Mouse (Mus musculus): ENCODE results near the gene Fgf22. TPM values are rescaled to one million over a fixed set of nuclear protein-coding genes. Genes with fewer than 3 reads are reported as not detected.

Fgf22 gene
- polyA plus RNA-seq, 1 experiment from 2014 or later, result not detected

- Histone ChIP-seq H3K4me1 (ENCODE audit: control insufficient read depth, insufficient read depth, low read length) (peaks cover 23% of the 10 kb centered on the region), H3K27ac (ENCODE audit: low read length) (no peak overlapping the region), H3K4me2 (ENCODE audit: low read depth, low read length) (no peak overlapping the region), H3K9me3 (ENCODE audit: control insufficient read depth, low read length) (no peaks in the 10 kb centered on the region), H3K9ac (ENCODE audit: low read depth, low read length) (no peak overlapping the region), H3K36me3 (ENCODE audit: control insufficient read depth, insufficient read depth, low read length) (peaks cover 21% of the 10 kb centered on the region; the same call in 1 of the 2 replicates), H3K4me3 (ENCODE audit: low read length) (no peak overlapping the region), H3K27me3 (replicated peaks; ENCODE audit: control insufficient read depth, insufficient read depth, low read length) (peaks cover 32% of the 10 kb centered on the region)
- WGBS, result 18% methylated on average over 1 of the region's 1 CpGs
- ATAC-seq, result no peak
Measured at GRCm38 (mm10) chr10:79713163-79713562, 41.7 kb upstream of the Fgf22 start.

GRCm38 (mm10) chr10:79714996-79715395, 39.9 kb upstream of the Fgf22 start:
- H3K36me3 ChIP-seq (ENCODE audit: control insufficient read depth, insufficient read depth, low read length), result peaks cover 13% of the 10 kb centered on the region; the same call in 1 of the 2 replicates
- no peak overlapping the region for H3K27ac ChIP-seq (ENCODE audit: low read length)
- ATAC-seq, result no peak
- no peaks in the 10 kb centered on the region for H3K9me3 ChIP-seq (ENCODE audit: control insufficient read depth, low read length)
- H3K4me2 ChIP-seq (ENCODE audit: low read depth, low read length), result no peak overlapping the region
- no peak overlapping the region for H3K4me3 ChIP-seq (ENCODE audit: low read length)
- no peak overlapping the region for H3K9ac ChIP-seq (ENCODE audit: low read depth, low read length)
- WGBS, result 68% methylated on average over 4 of the region's 4 CpGs
- peaks cover 40% of the 10 kb centered on the region for H3K27me3 ChIP-seq (replicated peaks; ENCODE audit: control insufficient read depth, insufficient read depth, low read length)
- peaks cover 13% of the 10 kb centered on the region for H3K4me1 ChIP-seq (ENCODE audit: control insufficient read depth, insufficient read depth, low read length)

- H3K27me3 ChIP-seq (replicated peaks; ENCODE audit: control insufficient read depth, insufficient read depth, low read length), result peaks cover 40% of the 10 kb centered on the region
- peak within 1 kb of the TSS; percentile 63 for H3K9ac ChIP-seq (ENCODE audit: low read depth, low read length)
- peaks cover 5% of the 10 kb centered on the region; the same call in 1 of the 2 replicates for H3K36me3 ChIP-seq (ENCODE audit: control insufficient read depth, insufficient read depth, low read length)
- H3K4me1 ChIP-seq (ENCODE audit: control insufficient read depth, insufficient read depth, low read length), result peaks cover 13% of the 10 kb centered on the region
- ATAC-seq, result peak; percentile 52
- H3K27ac ChIP-seq (ENCODE audit: low read length), result no peak within 1 kb of the TSS
- H3K4me3 ChIP-seq (ENCODE audit: low read length), result peak within 1 kb of the TSS; percentile 67
- H3K4me2 ChIP-seq (ENCODE audit: low read depth, low read length), result peak within 1 kb of the TSS; percentile 95
- no peaks in the 10 kb centered on the region for H3K9me3 ChIP-seq (ENCODE audit: control insufficient read depth, low read length)
- WGBS, result 2% methylated on average over 57 of the region's 91 CpGs
Measured at GRCm38 (mm10) chr10:79716254-79716987, 38.5 kb upstream of the Fgf22 start, which contains the start of gene Hcn2. TSS of gene Hcn2 (plus strand) at chr10:79716634.

- no peak overlapping the region for H3K27ac ChIP-seq (ENCODE audit: low read length)
- ATAC-seq, result peak; percentile 41
- H3K4me1 ChIP-seq (ENCODE audit: control insufficient read depth, insufficient read depth, low read length), result peaks cover 13% of the 10 kb centered on the region
- peak overlapping the region; percentile 95 for H3K4me2 ChIP-seq (ENCODE audit: low read depth, low read length)
- peak overlapping the region; percentile 63 for H3K9ac ChIP-seq (ENCODE audit: low read depth, low read length)
- H3K27me3 ChIP-seq (replicated peaks; ENCODE audit: control insufficient read depth, insufficient read depth, low read length), result peaks cover 40% of the 10 kb centered on the region
- H3K36me3 ChIP-seq (ENCODE audit: control insufficient read depth, insufficient read depth, low read length), result peaks cover 3% of the 10 kb centered on the region; the same call in 1 of the 2 replicates
- under 1% methylated on average over 41 of the region's 44 CpGs for WGBS
- peak overlapping the region; percentile 67 for H3K4me3 ChIP-seq (ENCODE audit: low read length)
- no peaks in the 10 kb centered on the region for H3K9me3 ChIP-seq (ENCODE audit: control insufficient read depth, low read length)
Measured at GRCm38 (mm10) chr10:79716988-79717355, 37.9 kb upstream of the Fgf22 start.

- H3K4me3 ChIP-seq (ENCODE audit: low read length), result peak overlapping the region; percentile 67; the same call in 1 of the 2 replicates
- H3K27ac ChIP-seq (ENCODE audit: low read length), result no peak overlapping the region
- no peaks in the 10 kb centered on the region for H3K9me3 ChIP-seq (ENCODE audit: control insufficient read depth, low read length)
- H3K36me3 ChIP-seq (ENCODE audit: control insufficient read depth, insufficient read depth, low read length), result no peaks in the 10 kb centered on the region
- no peak for ATAC-seq
- no peak overlapping the region for H3K9ac ChIP-seq (ENCODE audit: low read depth, low read length)
- peaks cover 13% of the 10 kb centered on the region for H3K4me1 ChIP-seq (ENCODE audit: control insufficient read depth, insufficient read depth, low read length)
- H3K27me3 ChIP-seq (replicated peaks; ENCODE audit: control insufficient read depth, insufficient read depth, low read length), result peaks cover 40% of the 10 kb centered on the region
- H3K4me2 ChIP-seq (ENCODE audit: low read depth, low read length), result peak overlapping the region; percentile 95
- WGBS, result 2% methylated on average over 43 of the region's 43 CpGs
Measured at GRCm38 (mm10) chr10:79717640-79718357, 37.1 kb upstream of the Fgf22 start.

GRCm38 (mm10) chr10:79721089-79721488, 33.8 kb upstream of the Fgf22 start:
- Histone ChIP-seq H3K27me3 (replicated peaks; ENCODE audit: control insufficient read depth, insufficient read depth, low read length) (peaks cover 26% of the 10 kb centered on the region), H3K27ac (ENCODE audit: low read length) (no peak overlapping the region), H3K4me1 (ENCODE audit: control insufficient read depth, insufficient read depth, low read length) (peaks cover 13% of the 10 kb centered on the region), H3K36me3 (ENCODE audit: control insufficient read depth, insufficient read depth, low read length) (no peaks in the 10 kb centered on the region), H3K9me3 (ENCODE audit: control insufficient read depth, low read length) (no peaks in the 10 kb centered on the region), H3K9ac (ENCODE audit: low read depth, low read length) (no peak overlapping the region), H3K4me3 (ENCODE audit: low read length) (no peak overlapping the region), H3K4me2 (ENCODE audit: low read depth, low read length) (no peak overlapping the region)
- no peak for ATAC-seq
- 66% methylated on average over 5 of the region's 5 CpGs for WGBS

GRCm38 (mm10) chr10:79723047-79723446, 31.8 kb upstream of the Fgf22 start:
- Histone ChIP-seq H3K4me1 (ENCODE audit: control insufficient read depth, insufficient read depth, low read length) (no peaks in the 10 kb centered on the region), H3K9ac (ENCODE audit: low read depth, low read length) (no peak overlapping the region), H3K4me3 (ENCODE audit: low read length) (no peak overlapping the region), H3K27ac (ENCODE audit: low read length) (no peak overlapping the region), H3K9me3 (ENCODE audit: control insufficient read depth, low read length) (no peaks in the 10 kb centered on the region), H3K4me2 (ENCODE audit: low read depth, low read length) (no peak overlapping the region), H3K27me3 (replicated peaks; ENCODE audit: control insufficient read depth, insufficient read depth, low read length) (peaks cover 8% of the 10 kb centered on the region), H3K36me3 (ENCODE audit: control insufficient read depth, insufficient read depth, low read length) (no peaks in the 10 kb centered on the region)
- 66% methylated on average over 6 of the region's 6 CpGs for WGBS
- no peak for ATAC-seq

GRCm38 (mm10) chr10:79723692-79724091, 31.2 kb upstream of the Fgf22 start:
- H3K4me2 ChIP-seq (ENCODE audit: low read depth, low read length), result no peak overlapping the region
- ATAC-seq, result no peak
- 74% methylated on average over 7 of the region's 7 CpGs for WGBS
- no peak overlapping the region for H3K27ac ChIP-seq (ENCODE audit: low read length)
- no peak overlapping the region for H3K9ac ChIP-seq (ENCODE audit: low read depth, low read length)
- no peaks in the 10 kb centered on the region for H3K36me3 ChIP-seq (ENCODE audit: control insufficient read depth, insufficient read depth, low read length)
- H3K9me3 ChIP-seq (ENCODE audit: control insufficient read depth, low read length), result no peaks in the 10 kb centered on the region
- no peak overlapping the region for H3K4me3 ChIP-seq (ENCODE audit: low read length)
- no peaks in the 10 kb centered on the region for H3K4me1 ChIP-seq (ENCODE audit: control insufficient read depth, insufficient read depth, low read length)
- H3K27me3 ChIP-seq (replicated peaks; ENCODE audit: control insufficient read depth, insufficient read depth, low read length), result peaks cover 3% of the 10 kb centered on the region; the same call in 1 of the 2 replicates

- Histone ChIP-seq H3K36me3 (ENCODE audit: control insufficient read depth, insufficient read depth, low read length) (no peaks in the 10 kb centered on the region), H3K27me3 (replicated peaks; ENCODE audit: control insufficient read depth, insufficient read depth, low read length) (no peaks in the 10 kb centered on the region), H3K4me3 (ENCODE audit: low read length) (no peak overlapping the region), H3K4me2 (ENCODE audit: low read depth, low read length) (no peak overlapping the region), H3K9me3 (ENCODE audit: control insufficient read depth, low read length) (no peaks in the 10 kb centered on the region), H3K27ac (ENCODE audit: low read length) (no peak overlapping the region), H3K9ac (ENCODE audit: low read depth, low read length) (no peak overlapping the region), H3K4me1 (ENCODE audit: control insufficient read depth, insufficient read depth, low read length) (no peaks in the 10 kb centered on the region)
- no peak for ATAC-seq
- 32% methylated on average over 11 of the region's 11 CpGs for WGBS
Measured at GRCm38 (mm10) chr10:79726090-79726489, 28.8 kb upstream of the Fgf22 start.

All from intestine, embryonic 16.5 days (tissue).